Mouse (Mus musculus): Measurements from ENCODE around the gene Wipi1.

Gene Wipi1

DNA sequence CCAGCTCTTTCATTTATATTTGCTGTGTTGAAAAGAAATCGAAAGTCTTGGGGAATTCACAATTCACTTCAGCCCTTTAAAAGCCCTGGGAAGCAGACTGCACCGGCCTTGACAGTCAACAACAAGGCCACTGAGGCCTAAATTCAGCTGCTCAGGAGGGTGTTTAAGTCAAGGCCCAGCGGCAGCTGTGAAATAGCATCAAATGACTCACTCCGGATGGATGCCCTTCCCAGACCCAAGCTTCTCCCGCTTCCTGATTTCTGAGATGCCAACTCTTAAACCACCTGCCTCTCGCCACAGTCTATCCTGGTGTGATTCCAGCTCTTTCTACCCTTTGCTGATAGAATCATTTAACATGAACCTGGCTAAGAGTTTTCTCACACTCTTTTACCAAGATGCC, 8.6 kb upstream of the Wipi1 start:
- DNase-seq (ENCODE audit: low read depth in 2 of 2, low spot score in 2 of 2) = no peak

DNA sequence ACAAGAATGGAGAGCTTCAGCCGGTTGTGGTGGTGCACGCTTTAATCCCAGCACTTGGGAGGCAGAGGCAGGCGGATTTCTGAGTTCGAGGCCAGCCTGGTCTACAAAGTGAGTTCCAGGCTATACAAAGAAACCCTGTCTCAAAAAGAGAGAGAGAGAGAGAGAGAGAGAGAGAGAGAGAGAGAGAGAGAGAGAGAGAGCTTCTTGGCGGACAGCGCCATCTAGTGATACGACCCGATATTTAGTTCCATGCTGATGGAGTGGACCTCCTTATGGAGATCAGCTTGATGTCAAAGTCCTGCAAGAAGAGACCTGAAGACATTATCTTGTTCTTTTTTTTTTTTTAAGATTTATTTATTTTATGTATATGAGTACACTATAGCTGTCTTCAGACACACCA, 7.3 kb upstream of the Wipi1 start:
- DNase-seq (ENCODE audit: low read depth in 2 of 2, low spot score in 2 of 2) = peak; percentile 39 to 61

DNA sequence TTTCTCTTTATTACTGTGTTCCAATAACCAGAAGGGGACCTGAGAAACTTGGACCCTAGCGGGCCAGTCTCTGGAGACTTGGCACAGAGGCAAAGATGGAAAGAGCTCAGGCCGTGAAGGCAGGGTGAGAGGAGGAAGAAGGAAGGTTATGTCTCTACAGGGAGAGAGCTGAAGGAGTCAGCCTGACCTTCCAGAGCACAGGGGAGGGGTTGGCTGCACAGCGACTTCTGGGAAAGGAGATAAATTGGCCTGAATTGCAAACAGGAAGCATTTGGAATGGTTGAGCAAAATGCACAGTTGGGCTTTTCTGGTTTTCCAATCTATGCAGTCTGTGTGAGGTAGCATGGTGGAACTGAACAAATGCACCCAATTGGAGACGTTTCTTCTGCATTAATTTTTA, 5.0 kb upstream of the Wipi1 start:
- DNase-seq (ENCODE audit: low read depth in 2 of 2, low spot score in 2 of 2) = no peak

GRCm38 (mm10) chr11:109616352-109616751, 4.6 kb upstream of the Wipi1 start:
- DNase-seq (ENCODE audit: low read depth in 2 of 2, low spot score in 2 of 2) = no peak

DNA sequence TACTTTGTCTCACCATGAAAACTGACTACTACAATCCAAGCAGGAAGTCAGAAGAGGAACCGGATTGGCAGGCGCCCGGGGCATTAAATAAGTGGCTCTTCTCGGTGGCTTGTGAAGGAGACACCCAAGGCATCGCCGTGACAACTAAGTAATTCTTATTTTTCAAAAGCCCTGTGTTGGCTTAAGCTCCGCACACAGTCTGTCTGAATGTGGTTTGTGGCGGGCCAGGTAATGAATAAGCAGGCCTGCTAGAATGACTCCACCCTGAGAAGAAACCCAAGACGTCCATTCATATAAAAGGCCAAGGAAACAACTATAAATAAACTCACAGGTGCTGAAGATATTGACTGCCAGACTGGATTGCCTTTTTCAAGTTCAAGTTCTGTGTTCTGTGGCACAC, 3.5 kb upstream of the Wipi1 start:
- DNase-seq (ENCODE audit: low read depth in 2 of 2, low spot score in 2 of 2) = no peak

GRCm38 (mm10) chr11:109612871-109613529, 1.2 kb upstream of the Wipi1 start:
- no peak for DNase-seq (ENCODE audit: low read depth in 2 of 2, low spot score in 2 of 2)

DNA sequence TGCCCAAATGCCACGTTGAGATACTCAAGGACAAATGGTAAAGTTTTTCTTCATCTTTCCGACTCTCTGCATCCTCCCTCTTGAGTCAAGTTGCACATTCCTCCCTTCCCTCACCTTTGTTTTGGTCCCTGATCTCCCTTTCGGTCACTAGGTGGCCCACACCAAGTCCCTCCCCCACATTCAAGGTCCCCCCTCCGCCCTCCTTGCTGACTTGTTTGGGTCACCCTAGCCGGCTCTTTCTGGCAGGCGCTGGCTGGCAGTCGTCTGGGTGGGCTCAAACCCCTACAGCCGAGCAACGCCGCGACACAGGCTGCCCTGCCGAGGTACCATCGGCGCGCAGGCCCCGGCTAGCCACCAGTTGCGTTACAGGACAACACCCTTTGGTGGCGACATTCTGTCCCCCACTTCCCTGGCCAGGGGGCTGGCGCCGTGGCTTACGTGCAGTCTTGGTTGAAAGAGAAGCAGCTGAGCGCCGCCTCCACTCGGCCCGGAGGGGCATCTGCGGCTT, 918 bp downstream of the Wipi1 start:
- no peak for DNase-seq (ENCODE audit: low read depth in 2 of 2, low spot score in 2 of 2)

DNA sequence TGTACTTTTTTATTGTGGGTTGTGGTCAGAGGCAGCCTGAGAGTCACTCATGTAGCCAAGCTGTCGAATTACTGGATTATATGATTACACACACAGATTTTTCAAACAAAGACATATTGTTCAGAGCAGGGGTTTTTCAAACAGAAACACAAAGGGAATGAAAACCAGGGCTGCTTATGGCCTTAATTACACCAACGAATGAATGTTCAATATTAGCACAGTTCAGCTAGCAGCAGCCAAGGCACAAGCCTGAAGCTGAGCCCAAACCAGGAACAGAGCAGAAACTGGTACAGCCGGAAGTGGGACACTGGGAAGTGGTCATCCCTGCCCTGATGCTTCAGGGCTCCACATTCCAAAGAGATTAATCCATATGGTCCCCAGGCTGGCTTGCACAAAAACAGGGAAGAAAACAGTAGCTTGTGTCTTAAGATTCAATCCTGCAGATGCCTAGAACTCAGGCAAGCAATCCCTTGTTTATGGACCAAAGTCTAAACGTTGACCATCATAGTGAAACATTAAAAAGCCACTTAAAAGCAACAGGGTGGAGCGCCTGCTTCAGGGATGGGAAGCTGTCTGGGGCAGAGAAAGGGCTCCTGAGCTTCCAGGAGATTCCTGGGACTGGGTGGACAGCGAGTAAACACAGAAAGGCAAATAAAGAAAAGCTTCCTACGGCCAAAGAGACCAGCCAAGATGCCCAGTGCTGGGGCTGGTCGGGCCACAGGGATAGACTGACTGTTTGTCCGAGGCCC, 1.5 kb downstream of the Wipi1 start:
- DNase-seq (ENCODE audit: low read depth in 2 of 2, low spot score in 2 of 2) = no peak

DNA sequence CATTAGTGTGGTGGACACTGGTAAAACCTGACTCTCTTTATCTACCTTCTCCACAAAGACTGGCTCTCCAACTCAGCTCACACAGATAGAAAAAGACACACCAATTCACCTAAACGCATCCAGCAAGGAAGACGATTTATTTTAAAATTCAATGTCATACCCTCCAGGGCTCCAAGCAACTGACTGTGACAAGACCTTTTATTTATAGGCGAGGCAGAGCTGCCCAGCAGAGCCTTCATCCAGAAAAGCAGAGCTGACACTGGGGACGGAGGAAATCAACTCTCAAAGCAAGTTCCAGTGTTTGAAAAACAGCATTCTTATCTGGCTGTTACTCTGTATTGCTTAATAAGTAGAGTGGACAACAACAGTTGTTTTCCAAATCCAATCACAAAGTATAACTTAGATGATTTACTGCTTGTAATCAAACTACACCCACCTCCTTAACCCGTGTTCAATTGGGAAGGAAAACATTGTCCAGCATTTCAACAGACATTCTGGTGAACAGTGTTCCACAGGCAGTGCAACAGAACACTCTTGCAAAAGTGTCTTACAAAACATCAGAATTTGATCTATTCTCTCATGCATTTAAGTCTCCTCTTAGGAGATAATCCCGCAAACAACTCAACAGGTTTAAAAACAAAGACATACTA, 2.7 kb downstream of the Wipi1 start:
- DNase-seq (ENCODE audit: low read depth in 2 of 2, low spot score in 2 of 2) = no peak

DNA sequence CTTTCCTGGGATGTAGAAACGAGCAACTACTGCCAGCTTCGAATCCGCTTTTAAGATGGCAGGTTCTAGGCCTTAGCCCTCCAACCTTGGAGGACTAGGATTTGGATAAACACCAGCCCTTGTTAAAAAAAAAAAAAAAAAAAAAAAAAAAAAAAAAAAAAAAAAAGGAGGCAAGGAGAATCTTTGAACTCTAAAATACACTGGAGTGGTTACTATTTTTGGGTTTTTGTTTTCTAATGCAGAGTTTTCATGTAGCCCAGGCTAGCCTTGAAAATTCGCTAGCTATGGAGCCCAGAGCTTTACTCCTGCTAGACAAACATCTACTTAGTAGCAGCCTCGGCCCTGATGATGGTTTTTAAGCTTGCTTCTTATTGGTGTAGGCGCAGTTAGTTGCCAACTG, 4.2 kb downstream of the Wipi1 start:
- DNase-seq (ENCODE audit: low read depth in 2 of 2, low spot score in 2 of 2) = no peak

DNA sequence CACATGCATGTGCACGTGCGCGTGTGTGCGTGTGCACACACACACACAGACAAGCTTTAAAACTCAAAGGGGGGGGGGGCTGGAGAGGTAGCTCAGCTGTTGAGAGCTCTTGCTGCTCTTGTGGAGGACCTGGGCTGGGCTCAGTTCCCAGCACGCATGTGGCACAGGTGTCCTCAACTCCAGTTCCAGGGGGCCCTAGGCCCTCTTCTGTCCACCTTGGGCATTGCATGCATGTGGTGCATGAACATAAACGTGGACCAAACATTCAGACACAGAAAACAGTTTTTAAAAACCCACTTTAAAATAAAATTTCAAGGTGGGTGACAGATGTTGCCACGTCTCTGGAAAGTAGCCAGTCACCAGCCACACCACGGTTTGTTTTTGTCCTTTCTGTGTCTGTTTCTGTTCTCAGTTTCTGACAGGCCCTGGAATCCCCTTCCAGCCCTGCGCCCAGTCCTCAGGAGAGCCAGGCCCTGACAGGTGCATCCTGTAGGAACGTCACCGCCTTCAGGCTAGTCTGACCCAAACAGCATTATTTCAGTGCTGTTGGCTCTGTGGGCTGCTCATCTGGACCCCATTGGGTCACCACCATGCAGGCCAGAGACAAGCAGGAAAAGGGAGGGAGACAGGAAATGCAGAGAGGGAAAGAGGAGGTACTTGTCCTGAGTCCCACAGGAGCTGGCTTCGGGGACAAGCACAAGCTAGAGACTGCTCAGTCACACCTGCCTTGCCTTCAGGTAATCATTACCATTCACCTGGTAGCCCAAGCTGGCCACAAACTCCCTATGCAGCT, 12.8 kb downstream of the Wipi1 start:
- DNase-seq (ENCODE audit: low read depth in 2 of 2, low spot score in 2 of 2) = no peak

- no peak for DNase-seq (ENCODE audit: low read depth in 2 of 2, low spot score in 2 of 2)
Observed at GRCm38 (mm10) chr11:109594761-109595160, 17.0 kb downstream of the Wipi1 start.

- DNase-seq (ENCODE audit: low read depth in 2 of 2, low spot score in 2 of 2) = no peak
Observed at GRCm38 (mm10) chr11:109593200-109593981, 18.4 kb downstream of the Wipi1 start.

GRCm38 (mm10) chr11:109591511-109591910, 20.3 kb downstream of the Wipi1 start:
- DNase-seq (ENCODE audit: low read depth in 2 of 2, low spot score in 2 of 2) = peak; percentile 29 to 36

- DNase-seq (ENCODE audit: low read depth in 2 of 2, low spot score in 2 of 2) = no peak
Observed at GRCm38 (mm10) chr11:109590012-109590411, 21.8 kb downstream of the Wipi1 start.

DNA sequence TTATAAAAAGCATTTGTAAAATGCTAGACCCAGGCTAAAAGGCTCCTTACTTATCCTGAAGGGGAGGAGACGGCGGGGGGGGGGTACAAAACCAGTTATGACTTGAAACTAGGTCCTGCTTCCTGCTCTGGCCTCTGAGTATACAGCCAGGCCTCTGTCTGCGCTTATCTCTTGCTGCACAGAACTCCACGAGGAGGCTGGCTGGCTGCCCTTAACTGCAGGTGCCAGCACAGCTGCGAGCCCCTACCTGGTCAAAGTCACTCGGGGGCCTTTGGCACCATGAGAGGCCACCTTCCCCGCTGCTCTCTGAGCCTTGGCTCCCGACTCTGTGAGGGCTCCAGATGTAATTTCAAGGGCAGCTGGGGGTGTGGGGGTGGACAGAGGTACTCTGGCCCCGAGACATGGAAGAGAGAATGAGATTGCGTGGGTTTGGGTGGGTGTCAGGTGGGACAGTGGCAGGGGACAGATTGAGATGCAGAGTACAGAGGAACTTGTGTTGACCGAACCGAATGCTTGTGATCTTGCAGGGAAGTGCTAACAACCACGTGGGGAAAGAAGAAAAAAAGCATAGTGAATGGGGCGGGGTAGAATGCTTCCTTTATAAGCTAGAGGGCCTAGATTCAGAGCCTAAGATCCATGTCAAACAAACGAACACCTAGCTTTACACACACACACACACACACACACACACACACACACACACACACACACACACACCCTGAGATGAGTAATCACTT, 24.0 kb downstream of the Wipi1 start:
- no peak for DNase-seq (ENCODE audit: low read depth in 2 of 2, low spot score in 2 of 2)

DNA sequence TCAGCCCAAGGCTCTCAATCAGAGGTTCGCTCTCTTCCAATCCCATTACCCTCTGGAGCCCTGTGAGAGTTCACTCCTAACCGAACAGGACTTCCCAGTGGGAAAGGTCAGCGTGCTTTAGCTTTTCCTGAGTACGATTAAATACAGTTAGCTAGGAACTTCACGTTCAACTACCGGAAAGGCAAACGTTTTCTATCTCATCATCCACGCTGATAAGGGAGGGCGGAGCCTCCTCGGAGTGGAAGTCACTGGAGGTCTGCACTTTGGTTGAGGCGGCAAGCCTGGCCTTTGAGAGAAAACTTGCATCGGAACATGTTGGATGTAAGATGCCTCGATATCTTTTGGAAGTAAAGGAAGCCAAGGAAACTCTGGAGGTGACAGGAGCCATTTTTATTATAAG, 24.7 kb downstream of the Wipi1 start:
- DNase-seq (ENCODE audit: low read depth in 2 of 2, low spot score in 2 of 2) = no peak

GRCm38 (mm10) chr11:109586424-109586823, 25.3 kb downstream of the Wipi1 start:
- no peak for DNase-seq (ENCODE audit: low read depth in 2 of 2, low spot score in 2 of 2)

DNA sequence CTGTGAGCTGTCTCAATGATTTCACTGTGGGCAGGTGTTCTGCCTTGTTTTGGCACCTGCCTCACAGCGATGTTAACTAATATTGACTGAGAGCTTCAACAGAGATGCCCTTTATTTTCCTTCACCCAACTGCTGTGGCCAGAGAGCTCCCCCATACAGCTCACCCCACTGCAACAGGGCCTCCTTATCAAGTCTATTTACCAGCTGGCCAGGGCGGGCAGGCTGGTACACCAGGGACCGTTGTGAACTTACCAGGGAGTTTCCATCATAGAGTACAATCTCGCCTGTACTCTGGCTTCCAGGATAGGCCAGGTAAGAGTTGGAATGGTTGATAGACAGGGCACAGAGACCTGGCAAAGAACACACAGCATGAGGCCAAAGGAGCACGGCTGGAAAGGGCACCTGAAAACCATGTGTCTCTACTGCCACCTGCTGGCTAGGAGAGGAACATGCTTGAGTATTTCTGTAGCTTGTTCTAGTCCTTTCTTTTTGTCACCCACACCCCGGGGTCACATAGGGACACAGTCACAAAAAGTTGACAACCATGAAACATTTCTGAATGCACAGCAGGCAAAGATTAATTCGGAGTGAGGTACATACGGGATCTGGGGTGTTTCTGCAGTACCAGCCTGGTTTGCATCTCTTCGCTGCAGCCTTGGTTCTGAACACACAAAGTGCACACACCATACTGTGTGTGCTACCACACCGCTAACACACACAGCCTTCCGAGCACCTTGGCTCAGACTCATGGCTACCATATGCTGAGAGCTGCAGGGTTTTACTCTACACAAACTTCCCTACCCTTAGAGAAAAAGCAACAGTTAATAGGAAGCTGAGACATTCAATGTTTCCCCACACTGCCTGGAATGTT, 26.7 kb downstream of the Wipi1 start:
- peak; percentile 61 to 77 for DNase-seq (ENCODE audit: low read depth in 2 of 2, low spot score in 2 of 2)

Data from CD8-positive naive resting alpha-beta T cell, adult 2 months (primary cell).